Mouse (Mus musculus) thymus, adult 2 months (tissue): ENCODE results near the gene Gm49337.

Experiments used
- CTCF ChIP-seq: fragments of 200-500 bp; IDR thresholded peaks from 2 replicates; pipeline ENCODE4 v1.5.1; 2012; ENCODE audit warnings: mild to moderate bottlenecking, control low read depth, low read length, moderate library complexity, borderline replicate concordance; ENCODE audit not compliant: control insufficient read depth, poor library complexity, insufficient read depth; ENCODE audit errors: extremely low read depth
- POLR2A ChIP-seq: fragments of 200-500 bp; IDR thresholded peaks from 2 replicates; pipeline ENCODE4 v1.6.1; 2012; ENCODE audit warnings: mild to moderate bottlenecking, low read length, control low read depth, moderate library complexity; ENCODE audit not compliant: control insufficient read depth, poor library complexity, insufficient read depth; ENCODE audit errors: extremely low read depth

- TF ChIP-seq CTCF (no peak), POLR2A (no peak)
Observed at GRCm38 (mm10) chr4:116164759-116165554, 8.2 kb upstream of the Gm49337 start.
